Mouse (Mus musculus): ENCODE data around the gene Nos3. TPM values are rescaled to one million over a fixed set of nuclear protein-coding genes. Genes with fewer than 3 reads are reported as not detected.

The Nos3 gene
- total RNA-seq (2022): 1 to 10 TPM; 6.6 to 9.0 (median 7.6) TPM

- no peak for DNase-seq (ENCODE audit: low spot score in 2 of 2)
These were observed at the start of gene Nos3 for GRCm38 (mm10) chr5:24364508-24364907. Gene Nos3, plus strand, starts transcription at chr5:24364810.

- DNase-seq (ENCODE audit: low spot score in 2 of 2): no peak
These were observed 44.7 kb upstream of the Nos3 start for GRCm38 (mm10) chr5:24319776-24320466.

GRCm38 (mm10) chr5:24320467-24320813, 44.2 kb upstream of the Nos3 start:
- DNase-seq (ENCODE audit: low spot score in 2 of 2): no peak

GRCm38 (mm10) chr5:24320894-24321293, 43.7 kb upstream of the Nos3 start:
- DNase-seq (ENCODE audit: low spot score in 2 of 2): no peak

GRCm38 (mm10) chr5:24321711-24322682, 42.6 kb upstream of the Nos3 start:
- DNase-seq (ENCODE audit: low spot score in 2 of 2): no peak

GRCm38 (mm10) chr5:24325251-24325650, 39.4 kb upstream of the Nos3 start:
- DNase-seq (ENCODE audit: low spot score in 2 of 2): no peak

- no peak for DNase-seq (ENCODE audit: low spot score in 2 of 2)
These were observed 38.3 kb upstream of the Nos3 start for GRCm38 (mm10) chr5:24326166-24326841.

GRCm38 (mm10) chr5:24326842-24327417, 37.7 kb upstream of the Nos3 start:
- DNase-seq (ENCODE audit: low spot score in 2 of 2): no peak

- no peak for DNase-seq (ENCODE audit: low spot score in 2 of 2)
These were observed 35.8 kb upstream of the Nos3 start for GRCm38 (mm10) chr5:24328813-24329211.

- DNase-seq (ENCODE audit: low spot score in 2 of 2): no peak
These were observed 35.2 kb upstream of the Nos3 start for GRCm38 (mm10) chr5:24329212-24329964.

GRCm38 (mm10) chr5:24329965-24330298, 34.7 kb upstream of the Nos3 start:
- no peak for DNase-seq (ENCODE audit: low spot score in 2 of 2)

GRCm38 (mm10) chr5:24332401-24332800, 32.2 kb upstream of the Nos3 start:
- no peak for DNase-seq (ENCODE audit: low spot score in 2 of 2)

GRCm38 (mm10) chr5:24334749-24335148, 29.9 kb upstream of the Nos3 start:
- DNase-seq (ENCODE audit: low spot score in 2 of 2): no peak

GRCm38 (mm10) chr5:24335888-24336511, 28.6 kb upstream of the Nos3 start:
- DNase-seq (ENCODE audit: low spot score in 2 of 2): peak in 1 of 2 experiments; percentile 47

- no peak for DNase-seq (ENCODE audit: low spot score in 2 of 2)
These were observed 27.2 kb upstream of the Nos3 start for GRCm38 (mm10) chr5:24337366-24337765.

- no peak for DNase-seq (ENCODE audit: low spot score in 2 of 2)
These were observed 26.8 kb upstream of the Nos3 start for GRCm38 (mm10) chr5:24337821-24338220.

- DNase-seq (ENCODE audit: low spot score in 2 of 2): no peak
These were observed 22.2 kb upstream of the Nos3 start for GRCm38 (mm10) chr5:24342205-24342963.

GRCm38 (mm10) chr5:24342966-24343365, 21.6 kb upstream of the Nos3 start:
- DNase-seq (ENCODE audit: low spot score in 2 of 2): no peak

GRCm38 (mm10) chr5:24343379-24343778, 21.2 kb upstream of the Nos3 start:
- no peak for DNase-seq (ENCODE audit: low spot score in 2 of 2)

GRCm38 (mm10) chr5:24343977-24344436, 20.6 kb upstream of the Nos3 start:
- DNase-seq (ENCODE audit: low spot score in 2 of 2): no peak
